Mouse (Mus musculus) heart, adult 2 months (tissue): Measurements from ENCODE around the gene Slc43a2.

Experiments used
- CTCF ChIP-seq: fragments of 200-600 bp; IDR thresholded peaks from 2 replicates; pipeline ENCODE4 v1.8.1; 2022; ENCODE audit warnings: antibody characterized with exemption, mild to moderate bottlenecking, moderate library complexity
- EP300 ChIP-seq: fragments of 200-500 bp; IDR thresholded peaks from 2 replicates; pipeline ENCODE4 v1.6.1; 2011; ENCODE audit warnings: low read depth, low read length, control low read depth; ENCODE audit not compliant: insufficient read depth

- TF ChIP-seq CTCF (no peak), EP300 (no peak)
Measured at GRCm38 (mm10) chr11:75567346-75568114, 36.0 kb downstream of the Slc43a2 start.
